Mouse (Mus musculus) myocyte (in vitro differentiated cells): ENCODE data around the gene Cfap65. TPM values are rescaled to one million over a fixed set of nuclear protein-coding genes. Genes with fewer than 3 reads are reported as not detected.
A peak's percentile ranks its signal among the peaks of the same experiment; 100 is the strongest.

ENCODE experiments used
- H3K27me3 ChIP-seq: one replicate; pipeline ENCODE4 v1.6.1; 2011; ENCODE audit not compliant: control insufficient read depth, insufficient read depth, insufficient read length
- H3K36me3 ChIP-seq: one replicate; pipeline ENCODE4 v1.6.1; 2011; ENCODE audit not compliant: control insufficient read depth, insufficient read depth
- H3K4me2 ChIP-seq: one replicate; pipeline ENCODE4 v1.6.1; 2011; ENCODE audit warnings: low read depth, control low read depth
- H3K4me3 ChIP-seq: one replicate; pipeline ENCODE4 v1.5.1; 2011; ENCODE audit warnings: mild to moderate bottlenecking, control low read depth, moderate library complexity
- H3K79me2 ChIP-seq: one replicate; pipeline ENCODE4 v1.6.1; 2011; ENCODE audit not compliant: control insufficient read depth, insufficient read depth
- H3ac ChIP-seq: one replicate; pipeline ENCODE4 v1.6.1; 2011; ENCODE audit not compliant: control insufficient read depth, insufficient read length
- CEBPB ChIP-seq: IDR thresholded peaks from 2 replicates; pipeline ENCODE4 v1.6.1; 2011; ENCODE audit warnings: mild to moderate bottlenecking, moderate library complexity; ENCODE audit not compliant: poor library complexity, insufficient read depth, severe bottlenecking
- E2F4 ChIP-seq: IDR thresholded peaks from one replicate; pipeline ENCODE4 v1.6.1; 2011; ENCODE audit warnings: mild to moderate bottlenecking, control low read depth, moderate library complexity; ENCODE audit not compliant: insufficient read depth
- MAX ChIP-seq: IDR thresholded peaks from one replicate; pipeline ENCODE4 v1.6.1; 2011; ENCODE audit warnings: low read depth, mild to moderate bottlenecking, control low read depth
- MYOD1 ChIP-seq, 3 experiments: IDR thresholded peaks; one replicate each; pipeline ENCODE4 v1.6.1; 2011; ENCODE audit warnings: control low read depth in 2 of 3, low read depth in 2 of 3, mild to moderate bottlenecking in 2 of 3, moderate library complexity in 1 of 3; ENCODE audit not compliant: insufficient read length in 2 of 3, control insufficient read depth in 1 of 3
- MYOG ChIP-seq, 3 experiments: IDR thresholded peaks; one replicate each; pipeline ENCODE4 v1.6.1; 2011; ENCODE audit warnings: control low read depth in 2 of 3, low read depth in 2 of 3, mild to moderate bottlenecking in 2 of 3; ENCODE audit not compliant: insufficient read length in 2 of 3, control insufficient read depth in 1 of 3, insufficient read depth in 1 of 3
- POLR2A ChIP-seq: IDR thresholded peaks from one replicate; pipeline ENCODE4 v1.6.1; 2011; ENCODE audit warnings: low read depth, mild to moderate bottlenecking, control low read depth, moderate library complexity; ENCODE audit not compliant: insufficient read length
- POLR2AphosphoS2 ChIP-seq: IDR thresholded peaks from one replicate; pipeline ENCODE4 v1.6.1; 2011; ENCODE audit warnings: low read depth, control low read depth; ENCODE audit not compliant: insufficient read length
- REST ChIP-seq: IDR thresholded peaks from one replicate; pipeline ENCODE4 v1.6.1; 2011; ENCODE audit warnings: mild to moderate bottlenecking, control low read depth, moderate library complexity; ENCODE audit not compliant: insufficient read depth, insufficient read length
- SRF ChIP-seq: IDR thresholded peaks from one replicate; pipeline ENCODE4 v1.6.1; 2011; ENCODE audit warnings: low read depth; ENCODE audit not compliant: control insufficient read depth, insufficient read length
- TCF12 ChIP-seq: IDR thresholded peaks from one replicate; pipeline ENCODE4 v1.6.1; 2011; ENCODE audit warnings: mild to moderate bottlenecking, control low read depth; ENCODE audit not compliant: poor library complexity, insufficient read depth, severe bottlenecking
- TCF3 ChIP-seq: IDR thresholded peaks from one replicate; pipeline ENCODE4 v1.6.1; 2011; ENCODE audit warnings: low read depth, control low read depth; ENCODE audit not compliant: insufficient read length
- USF1 ChIP-seq: IDR thresholded peaks from one replicate; pipeline ENCODE4 v1.6.1; 2011; ENCODE audit warnings: low read depth, mild to moderate bottlenecking, control low read depth, moderate library complexity
- polyA plus RNA-seq: library from polyadenylated mRNA; unstranded; fragments of >200 nt; fragmentation: generic; extraction: Trizol; gene quantifications from one replicate; pipeline ENCODE4 v1.2.1, GENCODE M21; 2012; ENCODE audit warnings: missing spikeins

Gene Cfap65
- polyA plus RNA-seq, 1 experiment: not detected

GRCm38 (mm10) chr1:74891513-74891912 is 43.9 kb downstream of the Cfap65 start:
- Histone ChIP-seq H3K36me3 (no peaks in the 10 kb centered on the region), H3K79me2 (no peaks in the 10 kb centered on the region), H3K4me2 (no peak overlapping the region), H3ac (no peak overlapping the region), H3K27me3 (peaks cover 36% of the 10 kb centered on the region), H3K4me3 (no peak overlapping the region)
- TF ChIP-seq TCF3: no peak
- TF ChIP-seq TCF12: no peak
- no peak for TF ChIP-seq POLR2A
- no peak for TF ChIP-seq CEBPB
- no peak for TF ChIP-seq USF1
- TF ChIP-seq REST: peak; percentile 87

- Histone ChIP-seq H3K27me3 (peaks cover 54% of the 10 kb centered on the region), H3ac (no peak within 1 kb of the TSS), H3K4me2 (no peak within 1 kb of the TSS), H3K79me2 (no peaks in the 10 kb centered on the region), H3K36me3 (no peaks in the 10 kb centered on the region), H3K4me3 (no peak within 1 kb of the TSS)
- TF ChIP-seq POLR2A (no peak), MAX (no peak), SRF (no peak), MYOD1 (IDR thresholded peaks at IDR 0.05; ENCODE audit: control insufficient read depth in 1 of 3, insufficient read length in 2 of 3, low read depth in 2 of 3) (no peak), TCF3 (no peak), MYOG (IDR thresholded peaks at IDR 0.05; ENCODE audit: control insufficient read depth in 1 of 3, insufficient read depth in 1 of 3, insufficient read length in 2 of 3, low read depth in 2 of 3) (no peak), POLR2AphosphoS2 (no peak), E2F4 (no peak), TCF12 (no peak), USF1 (no peak), REST (no peak), CEBPB (no peak)
These were observed 49.9 kb downstream of the Cfap65 start, which contains the start of gene Fev for GRCm38 (mm10) chr1:74885369-74886042. Gene Fev (minus strand): TSS chr1:74885419.

- no peak overlapping the region for H3K4me3 ChIP-seq
- peaks cover 56% of the 10 kb centered on the region for H3K27me3 ChIP-seq
- TF ChIP-seq TCF12 (no peak), MYOD1 (IDR thresholded peaks at IDR 0.05; ENCODE audit: control insufficient read depth in 1 of 3, insufficient read length in 2 of 3, low read depth in 2 of 3) (no peak), USF1 (no peak), POLR2AphosphoS2 (no peak), CEBPB (no peak), REST (no peak), E2F4 (no peak), POLR2A (no peak), MAX (no peak), TCF3 (no peak), SRF (no peak), MYOG (IDR thresholded peaks at IDR 0.05; ENCODE audit: control insufficient read depth in 1 of 3, insufficient read depth in 1 of 3, insufficient read length in 2 of 3, low read depth in 2 of 3) (no peak)
- no peak overlapping the region for H3ac ChIP-seq
- H3K36me3 ChIP-seq: no peaks in the 10 kb centered on the region
- no peak overlapping the region for H3K4me2 ChIP-seq
- no peaks in the 10 kb centered on the region for H3K79me2 ChIP-seq
These were observed 50.9 kb downstream of the Cfap65 start for GRCm38 (mm10) chr1:74884196-74885141.

- H3K4me2 ChIP-seq: no peak overlapping the region
- H3K36me3 ChIP-seq: no peaks in the 10 kb centered on the region
- H3ac ChIP-seq: no peak overlapping the region
- H3K4me3 ChIP-seq: no peak overlapping the region
- TF ChIP-seq E2F4 (no peak), TCF3 (no peak), USF1 (no peak), MYOG (IDR thresholded peaks at IDR 0.05; ENCODE audit: control insufficient read depth in 1 of 3, insufficient read depth in 1 of 3, insufficient read length in 2 of 3, low read depth in 2 of 3) (no peak), SRF (no peak), TCF12 (no peak), MAX (no peak), MYOD1 (IDR thresholded peaks at IDR 0.05; ENCODE audit: control insufficient read depth in 1 of 3, insufficient read length in 2 of 3, low read depth in 2 of 3) (no peak), POLR2A (no peak), POLR2AphosphoS2 (no peak), CEBPB (no peak), REST (no peak)
- H3K27me3 ChIP-seq: peaks cover 65% of the 10 kb centered on the region
- no peaks in the 10 kb centered on the region for H3K79me2 ChIP-seq
These were observed 52.0 kb downstream of the Cfap65 start for GRCm38 (mm10) chr1:74883441-74883840.
